Mouse (Mus musculus) small intestine, adult 2 months (tissue): Measurements from ENCODE around the gene AI464131. TPM values are rescaled to one million over a fixed set of nuclear protein-coding genes. Genes with fewer than 3 reads are reported as not detected.

Experiments used
- H3K27ac ChIP-seq: fragments of 200-500 bp; 2 replicates; pipeline ENCODE4 v1.5.1; 2012; ENCODE audit warnings: low read depth, low read length, control low read depth, inconsistent platforms; ENCODE audit not compliant: insufficient read depth
- H3K27me3 ChIP-seq: fragments of 200-500 bp; 2 replicates; pipeline ENCODE4 v1.6.1; 2012; ENCODE audit warnings: mild to moderate bottlenecking, moderate library complexity, low read length, inconsistent platforms; ENCODE audit not compliant: control insufficient read depth, insufficient read depth
- H3K36me3 ChIP-seq: fragments of 200-500 bp; 2 replicates; pipeline ENCODE4 v1.6.1; 2012; ENCODE audit warnings: mild to moderate bottlenecking, low read length, control low read depth, inconsistent platforms; ENCODE audit not compliant: control insufficient read depth, insufficient read depth
- H3K4me1 ChIP-seq: fragments of 200-500 bp; 2 replicates; pipeline ENCODE4 v1.6.1; 2012; ENCODE audit warnings: low read length, inconsistent platforms, mixed read lengths; ENCODE audit not compliant: control insufficient read depth, insufficient read depth, insufficient read length
- H3K4me3 ChIP-seq: fragments of 200-500 bp; 2 replicates; pipeline ENCODE4 v1.5.1; 2012; ENCODE audit warnings: low read depth, mild to moderate bottlenecking, control low read depth, inconsistent platforms, low read length, moderate library complexity
- CTCF ChIP-seq: fragments of 200-500 bp; IDR thresholded peaks from 2 replicates; pipeline ENCODE4 v1.5.1; 2012; ENCODE audit warnings: low read depth, mild to moderate bottlenecking, control low read depth, inconsistent platforms, low read length, moderate library complexity, mixed read lengths; ENCODE audit not compliant: insufficient replicate concordance, insufficient read length; ENCODE audit errors: extremely low read depth
- POLR2A ChIP-seq: fragments of 200-500 bp; IDR thresholded peaks from 2 replicates; pipeline ENCODE4 v1.6.1; 2012; ENCODE audit warnings: low read depth, mild to moderate bottlenecking, control low read depth, inconsistent platforms, low read length, moderate library complexity
- WGBS: fragments of 180-500 bp; shearing (Covaris S2); methylation state at CpG from one replicate; pipeline ENCODE4 v1.1.7; 2018; 5-methylcytosine and 5-hydroxymethylcytosine counted together
- polyA plus RNA-seq: library from polyadenylated mRNA; depleted of rRNA; stranded (reverse); fragments of >200 nt; gene quantifications from 2 replicates; pipeline ENCODE4 v1.2.3, GENCODE M21; 2012

The AI464131 gene
- polyA plus RNA-seq, 1 experiment, result 10.2 TPM

DNA sequence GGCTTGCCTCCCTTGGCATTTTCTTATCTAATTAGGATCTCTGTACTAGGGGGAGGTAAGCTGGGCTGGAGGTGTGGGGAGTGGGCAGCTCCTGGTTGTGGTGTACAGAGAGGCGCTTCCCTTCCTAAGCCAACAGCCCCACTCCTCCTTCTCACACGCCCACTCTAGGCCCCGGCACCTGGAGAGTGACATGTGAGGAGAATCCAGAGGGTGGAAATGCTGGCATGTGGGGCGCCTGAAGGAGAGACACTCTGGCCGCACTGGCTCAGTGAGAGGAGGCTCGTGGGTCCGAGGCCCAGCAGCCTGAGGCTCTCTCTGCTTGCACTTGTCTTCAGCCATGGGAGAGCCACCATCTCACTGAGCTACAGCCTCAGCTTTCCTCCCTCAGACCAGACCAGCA, 15.5 kb upstream of the AI464131 start:
- Histone ChIP-seq H3K4me3 (no peak overlapping the region), H3K27me3 (no peaks in the 10 kb centered on the region), H3K4me1 (peaks cover 21% of the 10 kb centered on the region), H3K27ac (no peak overlapping the region), H3K36me3 (no peaks in the 10 kb centered on the region)
- 86% methylated on average over 7 of the region's 7 CpGs for WGBS
- no peak for TF ChIP-seq CTCF
- TF ChIP-seq POLR2A, result no peak

DNA sequence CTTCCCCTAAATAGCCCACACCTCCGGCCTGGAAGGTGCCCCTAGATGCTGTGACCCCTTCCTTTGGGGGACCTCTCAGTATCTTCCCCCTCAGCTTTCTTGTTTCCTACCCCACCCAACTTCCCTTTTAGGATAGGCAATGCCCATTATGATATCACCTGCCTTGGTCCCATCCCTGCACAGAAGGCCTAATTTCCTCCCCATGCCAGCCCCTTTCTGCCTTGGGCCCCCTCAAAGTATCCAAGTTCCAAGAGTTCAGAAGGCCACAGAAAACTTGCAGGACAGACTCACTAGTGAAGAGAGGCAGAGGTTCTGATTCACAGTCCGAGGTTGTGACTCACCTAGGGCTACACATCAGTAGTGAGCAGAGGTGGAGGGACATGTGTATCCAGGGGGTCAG, 14.4 kb upstream of the AI464131 start, which contains the start of gene 1110017D15Rik:
1110017D15Rik (minus strand) TSS at position 101 of the 400 bp plus-strand sequence.
- no peaks in the 10 kb centered on the region for H3K36me3 ChIP-seq
- TF ChIP-seq POLR2A (no peak), CTCF (no peak)
- no peaks in the 10 kb centered on the region for H3K27me3 ChIP-seq
- H3K4me1 ChIP-seq, result peaks cover 16% of the 10 kb centered on the region
- no peak within 1 kb of the TSS for H3K4me3 ChIP-seq
- WGBS, result 76% methylated on average over 2 of the region's 2 CpGs
- no peak within 1 kb of the TSS for H3K27ac ChIP-seq

DNA sequence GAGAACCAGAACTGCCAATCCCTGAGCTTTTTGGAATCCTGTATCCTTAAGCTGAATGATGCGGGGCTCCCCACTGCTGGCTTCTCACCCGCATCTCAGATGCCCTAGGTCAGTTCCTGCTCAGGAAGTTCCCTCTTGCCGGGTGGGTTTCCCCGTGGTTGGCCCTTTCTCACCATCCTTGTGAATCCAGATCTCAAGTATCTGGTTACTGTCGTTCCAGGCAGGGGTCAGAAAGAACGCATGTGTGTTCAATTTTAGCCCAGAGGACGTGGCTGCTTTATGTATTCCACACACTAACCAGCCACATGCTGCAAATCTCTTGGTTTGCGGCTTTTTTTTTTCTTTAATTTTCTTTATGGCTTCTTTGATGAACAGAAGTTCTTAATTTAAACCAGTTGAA, 10.8 kb upstream of the AI464131 start:
- WGBS, result 44% methylated on average over 8 of the region's 8 CpGs
- TF ChIP-seq CTCF, result no peak
- Histone ChIP-seq H3K27ac (no peak overlapping the region), H3K27me3 (no peaks in the 10 kb centered on the region), H3K36me3 (no peaks in the 10 kb centered on the region), H3K4me3 (no peak overlapping the region), H3K4me1 (peaks cover 4% of the 10 kb centered on the region; the same call in 1 of the 2 replicates)

DNA sequence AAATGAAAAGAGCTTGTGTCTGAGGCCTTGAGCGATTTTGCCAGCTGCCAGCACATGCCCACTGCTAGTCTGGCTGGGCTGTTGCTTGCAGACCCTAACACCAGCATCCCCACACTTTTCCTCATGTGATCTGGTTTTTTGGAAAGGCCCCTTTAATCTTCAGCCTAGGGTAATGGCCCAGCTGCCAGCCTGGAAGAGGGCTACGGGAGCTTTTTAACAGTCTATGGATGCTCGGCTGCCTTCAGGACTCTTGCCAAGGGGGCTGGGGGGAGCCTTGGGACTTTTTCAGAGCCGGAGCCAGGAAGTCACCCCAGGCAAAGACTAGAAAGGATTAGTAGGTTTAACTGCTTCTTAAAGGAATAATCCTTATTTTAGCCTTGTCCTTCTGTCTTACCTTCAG, 10.4 kb upstream of the AI464131 start:
- WGBS, result 65% methylated on average over 4 of the region's 4 CpGs
- H3K4me1 ChIP-seq, result peaks cover under 1% of the 10 kb centered on the region; the same call in 1 of the 2 replicates
- no peak overlapping the region for H3K27ac ChIP-seq
- H3K4me3 ChIP-seq, result no peak overlapping the region
- H3K36me3 ChIP-seq, result no peaks in the 10 kb centered on the region
- TF ChIP-seq CTCF (no peak), POLR2A (no peak)
- no peaks in the 10 kb centered on the region for H3K27me3 ChIP-seq

DNA sequence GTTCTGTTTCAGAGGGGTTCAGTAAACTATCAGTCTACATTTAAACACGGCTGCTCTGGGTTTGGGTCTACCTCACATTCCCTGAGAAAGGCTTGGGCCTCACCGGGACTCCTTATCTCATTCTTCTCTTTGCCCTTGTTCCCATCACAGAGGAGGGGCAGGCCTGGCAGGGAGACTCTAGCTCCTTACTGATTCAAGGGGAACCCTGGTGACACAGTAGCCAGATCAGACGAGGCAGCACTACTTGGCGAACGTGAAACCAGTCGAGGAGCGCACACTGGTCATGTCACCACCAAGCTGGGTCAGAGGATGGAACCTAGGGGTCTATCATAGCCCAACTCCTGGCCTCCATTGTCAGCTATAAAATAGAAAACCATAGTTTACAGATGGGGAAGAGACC, 5.1 kb upstream of the AI464131 start:
- Histone ChIP-seq H3K27ac (no peak overlapping the region), H3K4me1 (peaks cover 10% of the 10 kb centered on the region; the same call in 1 of the 2 replicates), H3K4me3 (no peak overlapping the region), H3K36me3 (no peaks in the 10 kb centered on the region), H3K27me3 (peaks cover 3% of the 10 kb centered on the region)
- WGBS, result 56% methylated on average over 7 of the region's 7 CpGs
- TF ChIP-seq POLR2A (no peak), CTCF (no peak)

DNA sequence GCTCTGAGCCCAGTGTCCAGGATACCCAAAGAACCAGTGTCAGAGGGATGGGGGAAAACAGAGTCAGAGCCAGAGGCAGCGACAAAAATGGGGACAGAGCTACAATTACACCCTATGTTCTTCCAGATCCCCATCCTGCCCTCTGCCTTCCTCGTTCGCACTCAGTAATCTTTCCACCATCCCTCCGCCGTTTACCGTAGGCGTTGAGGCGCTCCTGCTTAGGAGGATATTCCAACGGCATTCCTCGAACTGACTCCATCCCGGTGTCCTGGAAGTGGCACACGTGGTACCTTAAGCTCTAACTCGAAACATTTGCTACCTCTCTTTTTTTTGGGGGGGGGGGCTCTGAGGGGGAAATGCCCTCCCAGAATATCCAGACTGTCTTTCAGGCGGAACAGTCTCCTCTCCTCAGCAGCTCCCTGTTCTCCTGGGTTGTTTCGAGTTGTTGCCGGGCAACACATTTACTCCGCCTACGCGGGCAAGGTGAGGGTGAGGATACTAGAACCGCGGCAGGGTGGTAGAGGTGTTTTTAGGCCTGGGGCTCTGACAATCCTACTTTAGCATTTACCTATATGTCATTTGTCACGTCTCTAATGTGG, 4.5 kb upstream of the AI464131 start:
- 5% methylated on average over 22 of the region's 22 CpGs for WGBS
- H3K4me3 ChIP-seq, result peak overlapping the region; percentile 67
- TF ChIP-seq CTCF (no peak), POLR2A (no peak)
- H3K4me1 ChIP-seq, result peaks cover 10% of the 10 kb centered on the region; the same call in 1 of the 2 replicates
- peaks cover 3% of the 10 kb centered on the region for H3K27me3 ChIP-seq
- H3K27ac ChIP-seq, result no peak overlapping the region
- H3K36me3 ChIP-seq, result no peaks in the 10 kb centered on the region

DNA sequence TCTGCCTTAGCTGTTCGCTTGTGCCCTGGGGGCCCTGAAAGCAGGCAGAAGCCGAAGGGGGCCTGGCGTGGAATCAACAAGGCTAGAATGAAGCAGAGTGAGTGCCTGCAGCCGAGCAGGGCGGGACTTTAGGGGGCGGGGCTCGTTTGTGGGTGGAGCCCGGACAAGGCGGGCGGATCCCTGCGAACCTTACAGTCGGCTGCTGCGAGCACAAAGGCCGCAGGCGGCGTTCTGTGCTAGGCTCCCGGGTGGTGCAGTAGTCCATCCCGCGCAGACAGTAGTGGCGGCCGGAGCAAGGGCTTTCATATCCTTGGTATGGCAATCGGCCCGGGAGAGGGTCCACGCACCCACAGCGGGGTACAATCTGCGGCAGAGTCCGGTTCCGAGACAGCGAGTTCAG, 4.0 kb upstream of the AI464131 start:
- H3K4me3 ChIP-seq, result peak overlapping the region; percentile 67
- under 1% methylated on average over 29 of the region's 29 CpGs for WGBS
- TF ChIP-seq POLR2A (no peak), CTCF (no peak)
- no peak overlapping the region for H3K27ac ChIP-seq
- H3K27me3 ChIP-seq, result peaks cover 3% of the 10 kb centered on the region
- peaks cover 10% of the 10 kb centered on the region; the same call in 1 of the 2 replicates for H3K4me1 ChIP-seq
- no peaks in the 10 kb centered on the region for H3K36me3 ChIP-seq
